Mouse (Mus musculus) cerebellum, adult 2 months (tissue): Measurements from ENCODE around the gene Ino80b.

ENCODE experiments used
- CTCF ChIP-seq: fragments of 200-500 bp; IDR thresholded peaks from 2 replicates; pipeline ENCODE4 v1.5.1; 2011; ENCODE audit warnings: low read depth, mild to moderate bottlenecking, control low read depth, low read length, moderate library complexity, borderline replicate concordance; ENCODE audit not compliant: insufficient read depth
- POLR2A ChIP-seq: fragments of 200-500 bp; IDR thresholded peaks from 2 replicates; pipeline ENCODE4 v1.6.1; 2011; ENCODE audit warnings: low read length, control low read depth, borderline replicate concordance; ENCODE audit not compliant: insufficient read depth

GRCm38 (mm10) chr6:83138056-83138455 lies 12.8 kb upstream of the Ino80b start:
- TF ChIP-seq CTCF (no peak), POLR2A (no peak)
